ENCODE assay signal across 8 mouse cellular contexts in genomic region chr7:24400082-24400452, GRCm38 (mm10). TPM values are rescaled to one million over a fixed set of nuclear protein-coding genes. Genes with fewer than 3 reads are reported as not detected.
DNase-seq lines count a peak whose midpoint lies in the region; ATAC-seq and TF ChIP-seq lines count a peak whose summit lies in the region.

No protein-coding gene starts in this region.

- H3K9me3 ChIP-seq in embryonic facial prominence, embryonic 13.5 days, result peaks cover 9% of the 10 kb centered on the region
- peaks cover 3% of the 10 kb centered on the region for H3K9me3 ChIP-seq in intestine, embryonic 14.5 days (ENCODE audit: control insufficient read depth, low read length)
- H3K9me3 ChIP-seq in neural tube, embryonic 12.5 days, result peaks cover 4% of the 10 kb centered on the region; the same call in 1 of the 2 replicates

- peak overlapping the region; percentile 66 for H3K4me2 ChIP-seq in embryonic facial prominence, embryonic 13.5 days
- H3K4me2 ChIP-seq in intestine, embryonic 14.5 days (ENCODE audit: low read length), result peak overlapping the region; percentile 48
- peak overlapping the region; percentile 66 for H3K4me2 ChIP-seq in neural tube, embryonic 12.5 days (replicated peaks)

- DNase-seq in left cerebral cortex, adult 2 months (ENCODE audit: extremely low spot score in 1 of 2, low spot score in 2 of 2), result no peak
- no peak for DNase-seq in left cerebral cortex, adult 9 months (ENCODE audit: low spot score in 2 of 2)
- no peak for DNase-seq in intestine, embryonic 14.5 days (ENCODE audit: low spot score)
- DNase-seq in adrenal gland, postnatal 10 days, result no peak
- no peak for DNase-seq in right cerebral cortex, adult 2 months (ENCODE audit: low spot score in 2 of 2)
- DNase-seq in urinary bladder, postnatal 25 days (ENCODE audit: low spot score), result no peak

- TF ChIP-seq CTCF in left cerebral cortex, adult 2 months (IDR thresholded peaks at IDR 0.05), result no peak

- 0 out of 2 replicates have a peak, but pooled peaks cover 3% of the 10 kb centered on the region for H3K4me1 ChIP-seq in embryonic facial prominence, embryonic 13.5 days
- 0 out of 2 replicates have a peak, but pooled peaks cover 5% of the 10 kb centered on the region for H3K4me1 ChIP-seq in intestine, embryonic 14.5 days (replicated peaks; ENCODE audit: control insufficient read depth, insufficient read depth, low read length)
- no peaks in the 10 kb centered on the region for H3K4me1 ChIP-seq in neural tube, embryonic 12.5 days

- H3K9ac ChIP-seq in embryonic facial prominence, embryonic 13.5 days, result peak overlapping the region; percentile 79
- peak overlapping the region; percentile 55 for H3K9ac ChIP-seq in intestine, embryonic 14.5 days (ENCODE audit: low read length)
- peak overlapping the region; percentile 61 for H3K9ac ChIP-seq in neural tube, embryonic 12.5 days

- intact Hi-C loops in left cerebral cortex, adult 2 months (cut with DNase I), result no loop called here

- H3K4me3 ChIP-seq in left cerebral cortex, adult 2 months, result peak overlapping the region; percentile 80
- peak overlapping the region; percentile 62 for H3K4me3 ChIP-seq in embryonic facial prominence, embryonic 13.5 days
- H3K4me3 ChIP-seq in intestine, embryonic 14.5 days (ENCODE audit: low read depth, low read length), result peak overlapping the region; percentile 56
- H3K4me3 ChIP-seq in neural tube, embryonic 12.5 days, result peak overlapping the region; percentile 57

- WGBS in embryonic facial prominence, embryonic 13.5 days, result 24% methylated on average over 3 of the region's 3 CpGs
- WGBS in intestine, embryonic 14.5 days, result 14% methylated on average over 3 of the region's 3 CpGs
- WGBS in neural tube, embryonic 12.5 days, result 22% methylated on average over 3 of the region's 3 CpGs

- ATAC-seq in embryonic facial prominence, embryonic 13.5 days (ENCODE audit: insufficient number of reproducible peaks, insufficient read depth, low FRiP score, low TSS enrichment, low read depth), result no peak
- ATAC-seq in intestine, embryonic 14.5 days (replicated peaks; ENCODE audit: low FRiP score, low TSS enrichment, low read depth), result peak; percentile 0; the same call in 1 of the 2 replicates
- ATAC-seq in neural tube, embryonic 12.5 days (ENCODE audit: low FRiP score, low read depth), result peak; percentile 42

- H3K27me3 ChIP-seq in embryonic facial prominence, embryonic 13.5 days, result no peaks in the 10 kb centered on the region
- no peaks in the 10 kb centered on the region for H3K27me3 ChIP-seq in intestine, embryonic 14.5 days (replicated peaks; ENCODE audit: control insufficient read depth, insufficient read depth, low read length)
- H3K27me3 ChIP-seq in neural tube, embryonic 12.5 days (replicated peaks), result no peaks in the 10 kb centered on the region

- peak overlapping the region; percentile 96 for H3K27ac ChIP-seq in left cerebral cortex, adult 2 months
- peak overlapping the region; percentile 97 for H3K27ac ChIP-seq in embryonic facial prominence, embryonic 13.5 days
- peak overlapping the region; percentile 96 for H3K27ac ChIP-seq in intestine, embryonic 14.5 days (ENCODE audit: low read depth)
- no peak overlapping the region; the same call in 1 of the 2 replicates for H3K27ac ChIP-seq in neural tube, embryonic 12.5 days

- peaks cover 30% of the 10 kb centered on the region for H3K36me3 ChIP-seq in embryonic facial prominence, embryonic 13.5 days
- H3K36me3 ChIP-seq in intestine, embryonic 14.5 days (ENCODE audit: control insufficient read depth, insufficient read depth, low read length), result no peaks in the 10 kb centered on the region
- H3K36me3 ChIP-seq in neural tube, embryonic 12.5 days, result peaks cover 25% of the 10 kb centered on the region

RNA-seq across cellular contexts. Expression of gene Smg9, which starts 0.6 kb away (rescaled TPM):
- 10 to 100 TPM; 43.7 to 47.5 TPM for total RNA-seq in left cerebral cortex, adult 2 months (2021)
- 21.6 and 27.0 TPM in 2 replicates for polyA plus RNA-seq in embryonic facial prominence, embryonic 13.5 days (2015; fragmentation: Nextera tagmentation; extraction: Ambion mirVana)
- polyA plus RNA-seq in intestine, embryonic 14.5 days (2014; fragmentation: Nextera tagmentation; extraction: Ambion mirVana), result 24.0 and 24.5 TPM in 2 replicates
- 29.7 and 30.6 TPM in 2 replicates for polyA plus RNA-seq in neural tube, embryonic 12.5 days (2016; fragmentation: Nextera tagmentation; extraction: Ambion mirVana)
- 10 to 100 TPM; 19.5 to 24.1 TPM for total RNA-seq in adrenal gland, postnatal 10 days (2021)

RNA-seq across cellular contexts. Expression of gene Kcnn4, which starts 30.0 kb away (rescaled TPM):
- total RNA-seq in left cerebral cortex, adult 2 months (2021), result under 1 TPM; 0.19 to 0.45 TPM
- polyA plus RNA-seq in embryonic facial prominence, embryonic 13.5 days (2015; fragmentation: Nextera tagmentation; extraction: Ambion mirVana), result 1.9 and 2.1 TPM in 2 replicates
- polyA plus RNA-seq in intestine, embryonic 14.5 days (2014; fragmentation: Nextera tagmentation; extraction: Ambion mirVana), result 0.43 and 0.70 TPM in 2 replicates
- polyA plus RNA-seq in neural tube, embryonic 12.5 days (2016; fragmentation: Nextera tagmentation; extraction: Ambion mirVana), result 1.7 and 2.3 TPM in 2 replicates
- total RNA-seq in adrenal gland, postnatal 10 days (2021), result 1 to 10 TPM; 4.2 to 5.4 TPM

RNA-seq across cellular contexts. Expression of gene Lypd5, which starts 51.1 kb away (rescaled TPM):
- total RNA-seq in left cerebral cortex, adult 2 months (2021), result not detected
- 0.45 and 0.91 TPM in 2 replicates for polyA plus RNA-seq in embryonic facial prominence, embryonic 13.5 days (2015; fragmentation: Nextera tagmentation; extraction: Ambion mirVana)
- not detected in 2 replicates for polyA plus RNA-seq in intestine, embryonic 14.5 days (2014; fragmentation: Nextera tagmentation; extraction: Ambion mirVana)
- polyA plus RNA-seq in neural tube, embryonic 12.5 days (2016; fragmentation: Nextera tagmentation; extraction: Ambion mirVana), result not detected in 2 replicates
- not detected for total RNA-seq in adrenal gland, postnatal 10 days (2021)

RNA-seq across cellular contexts. Expression of gene Irgc1, which starts 52.0 kb away (rescaled TPM):
- under 1 TPM in 1 of 2 experiments, not detected in 1; 0.77 TPM for total RNA-seq in left cerebral cortex, adult 2 months (2021)
- polyA plus RNA-seq in embryonic facial prominence, embryonic 13.5 days (2015; fragmentation: Nextera tagmentation; extraction: Ambion mirVana), result not detected in 2 replicates
- not detected in 2 replicates for polyA plus RNA-seq in intestine, embryonic 14.5 days (2014; fragmentation: Nextera tagmentation; extraction: Ambion mirVana)
- not detected in 2 replicates for polyA plus RNA-seq in neural tube, embryonic 12.5 days (2016; fragmentation: Nextera tagmentation; extraction: Ambion mirVana)
- total RNA-seq in adrenal gland, postnatal 10 days (2021), result under 1 TPM in 1 of 2 experiments, not detected in 1; 0.27 TPM
